Mouse (Mus musculus) small intestine, adult 2 months (tissue): ENCODE results near the gene Fh1.

ENCODE experiments used
- CTCF ChIP-seq: fragments of 200-500 bp; IDR thresholded peaks from 2 replicates; pipeline ENCODE4 v1.5.1; 2012; ENCODE audit warnings: low read depth, mild to moderate bottlenecking, control low read depth, inconsistent platforms, low read length, moderate library complexity, mixed read lengths; ENCODE audit not compliant: insufficient replicate concordance, insufficient read length; ENCODE audit errors: extremely low read depth
- POLR2A ChIP-seq: fragments of 200-500 bp; IDR thresholded peaks from 2 replicates; pipeline ENCODE4 v1.6.1; 2012; ENCODE audit warnings: low read depth, mild to moderate bottlenecking, control low read depth, inconsistent platforms, low read length, moderate library complexity

DNA sequence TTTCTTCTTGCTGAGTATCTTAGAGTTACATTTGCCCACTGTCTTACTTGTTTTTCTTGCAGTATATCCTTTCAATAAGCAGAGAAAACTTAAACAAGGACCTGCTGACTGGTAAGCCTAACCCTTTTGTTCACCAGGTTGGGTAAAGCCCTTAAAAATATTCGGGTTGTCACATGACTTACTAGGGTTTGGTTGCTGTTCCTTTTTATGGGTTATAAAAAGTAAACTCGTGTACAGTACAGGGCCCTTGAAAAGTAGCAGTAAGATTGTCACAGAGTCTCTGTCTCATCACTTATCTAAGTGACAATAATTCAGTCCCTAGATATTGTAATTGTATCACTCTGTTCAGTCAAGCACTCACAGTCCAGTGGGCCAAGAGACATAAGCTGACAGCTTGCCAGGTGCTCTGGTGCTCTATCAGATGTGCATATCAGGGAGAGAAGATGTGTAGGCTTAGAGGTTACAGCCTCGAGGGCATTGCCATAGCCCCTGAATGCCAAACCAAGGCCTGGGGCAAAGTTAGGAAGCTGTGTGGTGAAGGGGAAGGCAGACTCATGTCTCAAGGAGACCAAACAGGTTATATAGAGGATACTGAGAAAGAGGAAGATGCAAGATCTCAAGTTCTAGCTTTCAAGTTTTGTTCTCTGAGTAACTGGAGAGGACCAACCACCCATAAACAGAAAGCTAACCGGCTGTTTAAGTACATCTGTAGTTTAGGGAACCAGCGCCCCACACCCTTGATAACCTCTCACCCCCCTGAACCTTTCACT lies 18.2 kb upstream of the Fh1 start:
- no peak for TF ChIP-seq CTCF
- no peak for TF ChIP-seq POLR2A
